7 mouse cellular contexts compared by ENCODE assay signal in genomic region chr19:16873221-16873861, GRCm38 (mm10). TPM values are rescaled to one million over a fixed set of nuclear protein-coding genes. Genes with fewer than 3 reads are reported as not detected.
DNase-seq lines count a peak whose midpoint lies in the region; ATAC-seq lines count a peak whose summit lies in the region.

Gene Foxb2, minus strand, starts transcription at chr19:16873805.

- H3K4me3 ChIP-seq in lung, embryonic 15.5 days: peak within 1 kb of the TSS; percentile 38
- peak within 1 kb of the TSS; percentile 44 for H3K4me3 ChIP-seq in embryonic facial prominence, embryonic 12.5 days
- peak within 1 kb of the TSS; percentile 42 for H3K4me3 ChIP-seq in intestine, embryonic 14.5 days (ENCODE audit: low read depth, low read length)
- H3K4me3 ChIP-seq in neural tube, embryonic 12.5 days: peak within 1 kb of the TSS; percentile 43

- H3K4me1 ChIP-seq in lung, embryonic 15.5 days: peaks cover 44% of the 10 kb centered on the region
- peaks cover 35% of the 10 kb centered on the region for H3K4me1 ChIP-seq in embryonic facial prominence, embryonic 12.5 days
- peaks cover 11% of the 10 kb centered on the region for H3K4me1 ChIP-seq in intestine, embryonic 14.5 days (replicated peaks; ENCODE audit: control insufficient read depth, insufficient read depth, low read length)
- peaks cover 37% of the 10 kb centered on the region for H3K4me1 ChIP-seq in neural tube, embryonic 12.5 days

- H3K27me3 ChIP-seq in lung, embryonic 15.5 days: peaks cover 100% of the 10 kb centered on the region
- H3K27me3 ChIP-seq in embryonic facial prominence, embryonic 12.5 days: peaks cover 95% of the 10 kb centered on the region
- peaks cover 100% of the 10 kb centered on the region for H3K27me3 ChIP-seq in intestine, embryonic 14.5 days (replicated peaks; ENCODE audit: control insufficient read depth, insufficient read depth, low read length)
- peaks cover 98% of the 10 kb centered on the region for H3K27me3 ChIP-seq in neural tube, embryonic 12.5 days (replicated peaks)

- H3K9ac ChIP-seq in lung, embryonic 15.5 days: no peak within 1 kb of the TSS; the same call in 1 of the 2 replicates
- H3K9ac ChIP-seq in embryonic facial prominence, embryonic 12.5 days: peak within 1 kb of the TSS; percentile 16
- no peak within 1 kb of the TSS for H3K9ac ChIP-seq in intestine, embryonic 14.5 days (ENCODE audit: low read length)
- peak within 1 kb of the TSS; percentile 42 for H3K9ac ChIP-seq in neural tube, embryonic 12.5 days

- H3K27ac ChIP-seq in lung, embryonic 15.5 days: no peak within 1 kb of the TSS
- H3K27ac ChIP-seq in embryonic facial prominence, embryonic 12.5 days: no peak within 1 kb of the TSS
- no peak within 1 kb of the TSS for H3K27ac ChIP-seq in intestine, embryonic 14.5 days (ENCODE audit: low read depth)
- no peak within 1 kb of the TSS for H3K27ac ChIP-seq in neural tube, embryonic 12.5 days

- no peaks in the 10 kb centered on the region for H3K36me3 ChIP-seq in lung, embryonic 15.5 days
- H3K36me3 ChIP-seq in embryonic facial prominence, embryonic 12.5 days: no peaks in the 10 kb centered on the region
- no peaks in the 10 kb centered on the region for H3K36me3 ChIP-seq in intestine, embryonic 14.5 days (ENCODE audit: control insufficient read depth, insufficient read depth, low read length)
- H3K36me3 ChIP-seq in neural tube, embryonic 12.5 days: no peaks in the 10 kb centered on the region

- no peak for DNase-seq in lung, postnatal 14 days
- DNase-seq in intestine, embryonic 14.5 days (ENCODE audit: low spot score): peak; percentile 76
- no peak for DNase-seq in left cerebral cortex, adult 8-10 months (ENCODE audit: low spot score in 2 of 2)

- H3K9me3 ChIP-seq in lung, embryonic 15.5 days: no peaks in the 10 kb centered on the region
- no peaks in the 10 kb centered on the region for H3K9me3 ChIP-seq in embryonic facial prominence, embryonic 12.5 days
- no peaks in the 10 kb centered on the region for H3K9me3 ChIP-seq in intestine, embryonic 14.5 days (ENCODE audit: control insufficient read depth, low read length)
- no peaks in the 10 kb centered on the region for H3K9me3 ChIP-seq in neural tube, embryonic 12.5 days

- no peak for ATAC-seq in lung, embryonic 15.5 days (ENCODE audit: borderline replicate concordance, extremely low read depth, low FRiP score, low TSS enrichment)
- ATAC-seq in embryonic facial prominence, embryonic 12.5 days (ENCODE audit: insufficient number of reproducible peaks, insufficient read depth, low FRiP score, low TSS enrichment): no peak
- no peak for ATAC-seq in intestine, embryonic 14.5 days (replicated peaks; ENCODE audit: low FRiP score, low TSS enrichment, low read depth)
- peak; percentile 2; the same call in 1 of the 2 replicates for ATAC-seq in neural tube, embryonic 12.5 days (ENCODE audit: low FRiP score, low read depth)
- ATAC-seq in monocyte, adult 5-6 weeks (replicated peaks; ENCODE audit: insufficient number of reproducible peaks, low FRiP score, low TSS enrichment, poor library complexity, severe bottlenecking): no peak

- peak within 1 kb of the TSS; percentile 74 for H3K4me2 ChIP-seq in lung, embryonic 15.5 days
- H3K4me2 ChIP-seq in embryonic facial prominence, embryonic 12.5 days (replicated peaks): peak within 1 kb of the TSS; percentile 71
- peak within 1 kb of the TSS; percentile 67 for H3K4me2 ChIP-seq in intestine, embryonic 14.5 days (ENCODE audit: low read length)
- peak within 1 kb of the TSS; percentile 83 for H3K4me2 ChIP-seq in neural tube, embryonic 12.5 days (replicated peaks)

- WGBS in lung, embryonic 15.5 days: 2% methylated on average over 40 of the region's 40 CpGs
- under 1% methylated on average over 35 of the region's 40 CpGs for WGBS in embryonic facial prominence, embryonic 12.5 days
- under 1% methylated on average over 40 of the region's 40 CpGs for WGBS in intestine, embryonic 14.5 days
- under 1% methylated on average over 40 of the region's 40 CpGs for WGBS in neural tube, embryonic 12.5 days

RNA-seq across cellular contexts. Expression of gene Foxb2, which starts in this region (rescaled TPM):
- polyA plus RNA-seq in lung, embryonic 15.5 days (2015; fragmentation: Nextera tagmentation; extraction: Ambion mirVana): not detected in 2 replicates
- 0.22 and 0.29 TPM in 2 replicates for polyA plus RNA-seq in embryonic facial prominence, embryonic 12.5 days (2016; fragmentation: Nextera tagmentation; extraction: Ambion mirVana)
- polyA plus RNA-seq in intestine, embryonic 14.5 days (2014; fragmentation: Nextera tagmentation; extraction: Ambion mirVana): not detected in 2 replicates
- polyA plus RNA-seq in neural tube, embryonic 12.5 days (2016; fragmentation: Nextera tagmentation; extraction: Ambion mirVana): 0.31 and 0.38 TPM in 2 replicates
- total RNA-seq in left cerebral cortex, adult 8-10 months (2022): not detected
- not detected in 3 replicates for total RNA-seq in monocyte, adult 5-6 weeks (2017)

Comparison
In these comparisons a context has a peak if more than half of its experiments do, and no peak if none do; other contexts are left out.
1. Peak in DNase-seq, H3K4me3 ChIP-seq and H3K4me2 ChIP-seq in intestine, embryonic 14.5 days; RNA of the gene not detected or under 1 TPM.
2. Peak in ATAC-seq, H3K4me3 ChIP-seq, H3K9ac ChIP-seq and H3K4me2 ChIP-seq in neural tube, embryonic 12.5 days; RNA of the gene not detected or under 1 TPM.